Mouse (Mus musculus): ENCODE measurements at regions not wholly inside any gene's neighbourhood (a gene's known extent, or its start where the extent isn't known, plus 50 kb on each side); places are given as distances from the start of the nearest gene placed in this dataset.

GRCm38 (mm10) chr10:38308716-38309392, 512.7 kb downstream of the Rfpl4b start:
- no peaks in the 10 kb centered on the region for H3K9me3 ChIP-seq (ENCODE audit: low read length)
- ATAC-seq, result no peak
- DNase-seq, result no peak
- H3K27ac ChIP-seq (ENCODE audit: low read depth), result no peak overlapping the region
- WGBS (ENCODE audit: insufficient replicate concordance), result 54% methylated on average over 5 of the region's 5 CpGs
- no peaks in the 10 kb centered on the region for H3K36me3 ChIP-seq (replicated peaks; ENCODE audit: insufficient read depth, low read length)
- no peak overlapping the region for H3K4me2 ChIP-seq (ENCODE audit: low read depth, low read length)
- no peak for TF ChIP-seq CTCF (IDR thresholded peaks at IDR 0.05; ENCODE audit: low read depth)
- TF ChIP-seq EP300 (IDR thresholded peaks at IDR 0.05; ENCODE audit: low read depth), result no peak
- H3K27me3 ChIP-seq (ENCODE audit: insufficient read depth, low read length), result no peaks in the 10 kb centered on the region
- no peak overlapping the region for H3K4me3 ChIP-seq (ENCODE audit: low read depth, low read length)
- H3K4me1 ChIP-seq (ENCODE audit: insufficient read depth), result no peaks in the 10 kb centered on the region
- no peak overlapping the region for H3K9ac ChIP-seq (replicated peaks)

DNA sequence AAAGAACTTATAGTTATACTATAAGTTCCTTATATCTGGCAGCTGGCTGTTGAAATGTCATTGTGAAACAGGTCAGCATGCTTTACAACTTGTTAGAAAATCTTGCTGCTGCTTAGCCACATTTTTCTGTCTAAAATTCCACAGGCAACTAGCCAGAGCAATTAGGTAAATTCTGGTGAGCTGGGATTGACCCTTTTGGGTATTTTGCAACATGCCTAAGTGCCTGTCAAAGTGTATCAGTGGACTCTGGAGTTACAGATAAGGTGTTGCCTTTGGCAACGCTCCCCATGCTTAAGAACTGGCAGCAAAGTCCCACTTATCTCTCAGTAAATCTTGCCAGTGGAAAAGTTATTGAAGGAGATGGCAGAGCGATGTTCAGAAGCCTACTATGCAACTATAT, 525.9 kb downstream of the Rfpl4b start:
- Histone ChIP-seq H3K4me1 (ENCODE audit: insufficient read depth) (no peaks in the 10 kb centered on the region), H3K9me3 (ENCODE audit: low read length) (no peaks in the 10 kb centered on the region), H3K36me3 (replicated peaks; ENCODE audit: insufficient read depth, low read length) (no peaks in the 10 kb centered on the region), H3K27me3 (ENCODE audit: insufficient read depth, low read length) (no peaks in the 10 kb centered on the region), H3K9ac (replicated peaks) (no peak overlapping the region), H3K4me2 (ENCODE audit: low read depth, low read length) (no peak overlapping the region), H3K4me3 (ENCODE audit: low read depth, low read length) (no peak overlapping the region), H3K27ac (ENCODE audit: low read depth) (no peak overlapping the region)
- ATAC-seq, result no peak
- no peak for DNase-seq
- TF ChIP-seq EP300 (IDR thresholded peaks at IDR 0.05; ENCODE audit: low read depth), result no peak
- no peak for TF ChIP-seq CTCF (IDR thresholded peaks at IDR 0.05; ENCODE audit: low read depth)
- 47% methylated on average over 2 of the region's 2 CpGs for WGBS (ENCODE audit: insufficient replicate concordance)

GRCm38 (mm10) chr10:38288689-38289283, 532.8 kb downstream of the Rfpl4b start:
- H3K4me3 ChIP-seq (ENCODE audit: low read depth, low read length), result no peak overlapping the region
- no peaks in the 10 kb centered on the region for H3K36me3 ChIP-seq (replicated peaks; ENCODE audit: insufficient read depth, low read length)
- no peaks in the 10 kb centered on the region for H3K9me3 ChIP-seq (ENCODE audit: low read length)
- ATAC-seq (no peak), DNase-seq (no peak)
- no peaks in the 10 kb centered on the region for H3K27me3 ChIP-seq (ENCODE audit: insufficient read depth, low read length)
- 63% methylated on average over 6 of the region's 6 CpGs for WGBS (ENCODE audit: insufficient replicate concordance)
- no peak overlapping the region for H3K4me2 ChIP-seq (ENCODE audit: low read depth, low read length)
- H3K4me1 ChIP-seq (ENCODE audit: insufficient read depth), result no peaks in the 10 kb centered on the region
- H3K27ac ChIP-seq (ENCODE audit: low read depth), result no peak overlapping the region
- TF ChIP-seq EP300 (IDR thresholded peaks at IDR 0.05; ENCODE audit: low read depth), result no peak
- TF ChIP-seq CTCF (IDR thresholded peaks at IDR 0.05; ENCODE audit: low read depth), result no peak
- H3K9ac ChIP-seq (replicated peaks), result no peak overlapping the region

- DNase-seq, result no peak
- 80% methylated on average over 1 of the region's 1 CpGs for WGBS (ENCODE audit: insufficient replicate concordance)
These were observed 552.4 kb downstream of the Rfpl4b start for GRCm38 (mm10) chr10:38269136-38269535.

GRCm38 (mm10) chr10:38265564-38265963, 556.0 kb downstream of the Rfpl4b start:
- no peak for TF ChIP-seq CTCF (IDR thresholded peaks at IDR 0.05; ENCODE audit: low read depth)
- no peak for TF ChIP-seq EP300 (IDR thresholded peaks at IDR 0.05; ENCODE audit: low read depth)
- WGBS (ENCODE audit: insufficient replicate concordance), result 70% methylated on average over 3 of the region's 3 CpGs
- Histone ChIP-seq H3K4me3 (ENCODE audit: low read depth, low read length) (no peak overlapping the region), H3K9ac (replicated peaks) (no peak overlapping the region), H3K36me3 (replicated peaks; ENCODE audit: insufficient read depth, low read length) (no peaks in the 10 kb centered on the region), H3K4me2 (ENCODE audit: low read depth, low read length) (no peak overlapping the region), H3K9me3 (ENCODE audit: low read length) (no peaks in the 10 kb centered on the region), H3K27ac (ENCODE audit: low read depth) (no peak overlapping the region), H3K27me3 (ENCODE audit: insufficient read depth, low read length) (no peaks in the 10 kb centered on the region), H3K4me1 (ENCODE audit: insufficient read depth) (no peaks in the 10 kb centered on the region)
- DNase-seq (no peak), ATAC-seq (no peak)

More at GRCm38 (mm10) chr10:38269136-38269535, 552.4 kb downstream of the Rfpl4b start:
- H3K27ac ChIP-seq (ENCODE audit: low read depth), result no peak overlapping the region
- no peaks in the 10 kb centered on the region for H3K36me3 ChIP-seq (replicated peaks; ENCODE audit: insufficient read depth, low read length)
- H3K4me2 ChIP-seq (ENCODE audit: low read depth, low read length), result no peak overlapping the region
- no peaks in the 10 kb centered on the region for H3K4me1 ChIP-seq (ENCODE audit: insufficient read depth)
- H3K9me3 ChIP-seq (ENCODE audit: low read length), result no peaks in the 10 kb centered on the region
- no peak overlapping the region for H3K4me3 ChIP-seq (ENCODE audit: low read depth, low read length)
- no peaks in the 10 kb centered on the region for H3K27me3 ChIP-seq (ENCODE audit: insufficient read depth, low read length)
- ATAC-seq, result no peak
- no peak overlapping the region for H3K9ac ChIP-seq (replicated peaks)
- TF ChIP-seq CTCF (IDR thresholded peaks at IDR 0.05; ENCODE audit: low read depth), result peak; percentile 50
- no peak for TF ChIP-seq EP300 (IDR thresholded peaks at IDR 0.05; ENCODE audit: low read depth)

GRCm38 (mm10) chr10:38246821-38247220, 574.8 kb downstream of the Rfpl4b start:
- DNase-seq, result no peak
- WGBS (ENCODE audit: insufficient replicate concordance), result 76% methylated on average over 1 of the region's 1 CpGs
- Histone ChIP-seq H3K27ac (ENCODE audit: low read depth) (no peak overlapping the region), H3K4me3 (ENCODE audit: low read depth, low read length) (no peak overlapping the region), H3K36me3 (replicated peaks; ENCODE audit: insufficient read depth, low read length) (no peaks in the 10 kb centered on the region), H3K9me3 (ENCODE audit: low read length) (no peaks in the 10 kb centered on the region), H3K27me3 (ENCODE audit: insufficient read depth, low read length) (no peaks in the 10 kb centered on the region), H3K4me2 (ENCODE audit: low read depth, low read length) (no peak overlapping the region), H3K4me1 (ENCODE audit: insufficient read depth) (no peaks in the 10 kb centered on the region), H3K9ac (replicated peaks) (no peak overlapping the region)
- no peak for ATAC-seq
- no peak for TF ChIP-seq EP300 (IDR thresholded peaks at IDR 0.05; ENCODE audit: low read depth)
- TF ChIP-seq CTCF (IDR thresholded peaks at IDR 0.05; ENCODE audit: low read depth), result no peak
